Mouse (Mus musculus): ENCODE measurements at regions not wholly inside any gene's neighbourhood (a gene's known extent, or its start where the extent isn't known, plus 50 kb on each side); places are given as distances from the start of the nearest gene placed in this dataset.
"Not testable (repeated sequence)": the region's sequence is repeated elsewhere in the genome, so short reads cannot be mapped to it uniquely, and the experiment has no call there.

- Histone ChIP-seq H3K4me1 (replicated peaks; ENCODE audit: control insufficient read depth, insufficient read depth, low read length) (no peaks in the 10 kb centered on the region), H3K36me3 (ENCODE audit: control insufficient read depth, insufficient read depth, low read length) (no peaks in the 10 kb centered on the region), H3K4me3 (ENCODE audit: control insufficient read depth, insufficient read depth, low read length) (no peak overlapping the region), H3K27me3 (ENCODE audit: control insufficient read depth, insufficient read depth, low read length) (no peaks in the 10 kb centered on the region), H3K27ac (ENCODE audit: control insufficient read depth, insufficient read depth, low read length) (no peak overlapping the region)
- no peak for DNase-seq
- no peak for TF ChIP-seq POLR2A (IDR thresholded peaks at IDR 0.05; ENCODE audit: control insufficient read depth, extremely low read depth, insufficient read depth, low read length, poor library complexity)
- TF ChIP-seq CTCF (IDR thresholded peaks at IDR 0.05; ENCODE audit: borderline replicate concordance, control insufficient read depth, extremely low read depth, insufficient read depth, low read length, poor library complexity) = no peak
- WGBS = 62% methylated on average over 2 of the region's 2 CpGs
Measured at GRCm38 (mm10) chr16:50964395-50964794, 373.4 kb upstream of the Ccdc54 start.

DNA sequence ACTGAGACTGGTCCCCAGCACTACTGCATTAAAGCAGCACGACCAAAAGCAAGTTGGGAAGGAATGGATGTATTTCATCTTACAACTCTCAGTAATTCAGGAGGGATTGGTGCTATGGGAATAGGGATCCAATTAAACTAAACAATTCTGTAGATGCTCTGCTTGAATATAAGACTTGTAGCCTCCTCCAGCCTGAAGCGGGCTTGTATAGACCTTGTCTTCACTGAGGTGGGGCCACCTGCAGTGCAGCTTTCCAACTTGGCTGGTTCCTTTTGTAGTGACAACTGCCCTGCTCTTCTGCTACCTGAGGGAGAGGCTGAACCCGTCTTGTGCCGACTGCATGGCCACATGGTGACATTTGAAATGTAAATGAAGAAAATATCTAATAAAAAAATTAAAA is 353.1 kb upstream of the Ccdc54 start:
- H3K36me3 ChIP-seq (ENCODE audit: control insufficient read depth, insufficient read depth, low read length) = no peaks in the 10 kb centered on the region
- DNase-seq = no peak
- no peak overlapping the region for H3K27ac ChIP-seq (ENCODE audit: control insufficient read depth, insufficient read depth, low read length)
- TF ChIP-seq POLR2A (IDR thresholded peaks at IDR 0.05; ENCODE audit: control insufficient read depth, extremely low read depth, insufficient read depth, low read length, poor library complexity) = no peak
- no peak for TF ChIP-seq CTCF (IDR thresholded peaks at IDR 0.05; ENCODE audit: borderline replicate concordance, control insufficient read depth, extremely low read depth, insufficient read depth, low read length, poor library complexity)
- no peaks in the 10 kb centered on the region for H3K4me1 ChIP-seq (replicated peaks; ENCODE audit: control insufficient read depth, insufficient read depth, low read length)
- no peaks in the 10 kb centered on the region for H3K27me3 ChIP-seq (ENCODE audit: control insufficient read depth, insufficient read depth, low read length)
- 88% methylated on average over 4 of the region's 4 CpGs for WGBS
- H3K4me3 ChIP-seq (ENCODE audit: control insufficient read depth, insufficient read depth, low read length) = no peak overlapping the region

DNA sequence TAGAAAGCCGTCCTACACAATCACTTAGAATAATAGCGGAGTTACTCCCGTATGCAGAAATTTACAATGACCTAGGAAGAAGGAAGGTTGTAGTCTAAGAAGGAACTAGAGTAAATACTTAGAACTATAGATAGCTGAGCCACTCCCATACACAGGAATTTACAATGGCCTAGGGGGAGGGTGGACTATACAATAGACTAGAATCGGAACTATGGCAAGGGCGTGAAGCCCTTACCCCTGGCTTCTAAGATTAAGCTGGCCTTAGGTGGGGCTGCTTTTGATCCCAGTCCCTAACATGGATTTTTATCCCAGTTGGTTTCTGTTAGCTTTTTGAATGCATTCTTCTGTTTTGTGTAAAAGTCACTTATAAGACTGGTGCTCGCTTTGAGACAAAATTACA is 352.6 kb upstream of the Ccdc54 start:
- not testable (repeated sequence) for H3K27me3 ChIP-seq (ENCODE audit: control insufficient read depth, insufficient read depth, low read length); H3K4me1 ChIP-seq (replicated peaks; ENCODE audit: control insufficient read depth, insufficient read depth, low read length); H3K27ac ChIP-seq (ENCODE audit: control insufficient read depth, insufficient read depth, low read length); H3K36me3 ChIP-seq (ENCODE audit: control insufficient read depth, insufficient read depth, low read length); DNase-seq; H3K4me3 ChIP-seq (ENCODE audit: control insufficient read depth, insufficient read depth, low read length)
- 95% methylated on average over 6 of the region's 6 CpGs for WGBS

GRCm38 (mm10) chr16:50942291-50942690 is 351.3 kb upstream of the Ccdc54 start:
- Histone ChIP-seq H3K36me3 (ENCODE audit: control insufficient read depth, insufficient read depth, low read length) (no peaks in the 10 kb centered on the region), H3K4me3 (ENCODE audit: control insufficient read depth, insufficient read depth, low read length) (no peak overlapping the region)
- TF ChIP-seq CTCF (IDR thresholded peaks at IDR 0.05; ENCODE audit: borderline replicate concordance, control insufficient read depth, extremely low read depth, insufficient read depth, low read length, poor library complexity) = no peak
- no peak for TF ChIP-seq POLR2A (IDR thresholded peaks at IDR 0.05; ENCODE audit: control insufficient read depth, extremely low read depth, insufficient read depth, low read length, poor library complexity)

DNA sequence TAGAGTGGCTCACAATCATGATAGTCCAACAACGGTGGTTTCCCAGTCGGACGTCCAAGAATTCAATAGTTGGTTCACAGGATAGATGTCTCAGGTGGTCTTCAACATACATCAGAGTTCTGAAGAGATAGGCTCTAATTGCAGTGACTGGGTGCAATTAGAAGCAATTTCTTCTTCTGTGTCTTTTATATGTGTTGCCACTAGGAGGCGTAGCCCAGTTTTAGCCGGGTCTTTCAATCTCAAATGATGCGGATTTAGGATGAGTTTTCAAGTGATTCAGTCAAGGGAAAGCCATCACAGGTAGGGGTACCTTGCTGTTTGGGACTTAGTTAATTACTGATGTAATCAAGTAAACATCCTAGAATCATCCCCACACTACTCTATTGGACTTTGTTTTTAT is 348.4 kb upstream of the Ccdc54 start:
- no peak overlapping the region for H3K4me3 ChIP-seq (ENCODE audit: control insufficient read depth, insufficient read depth, low read length)
- no peak overlapping the region for H3K27ac ChIP-seq (ENCODE audit: control insufficient read depth, insufficient read depth, low read length)
- TF ChIP-seq POLR2A (IDR thresholded peaks at IDR 0.05; ENCODE audit: control insufficient read depth, extremely low read depth, insufficient read depth, low read length, poor library complexity) = no peak
- TF ChIP-seq CTCF (IDR thresholded peaks at IDR 0.05; ENCODE audit: borderline replicate concordance, control insufficient read depth, extremely low read depth, insufficient read depth, low read length, poor library complexity) = no peak
- no peaks in the 10 kb centered on the region for H3K27me3 ChIP-seq (ENCODE audit: control insufficient read depth, insufficient read depth, low read length)
- no peaks in the 10 kb centered on the region for H3K4me1 ChIP-seq (replicated peaks; ENCODE audit: control insufficient read depth, insufficient read depth, low read length)
- WGBS = 52% methylated on average over 6 of the region's 6 CpGs
- no peaks in the 10 kb centered on the region for H3K36me3 ChIP-seq (ENCODE audit: control insufficient read depth, insufficient read depth, low read length)
- DNase-seq = no peak

More at GRCm38 (mm10) chr16:50942291-50942690, 351.3 kb upstream of the Ccdc54 start:
- Histone ChIP-seq H3K27ac (ENCODE audit: control insufficient read depth, insufficient read depth, low read length) (no peak overlapping the region), H3K27me3 (ENCODE audit: control insufficient read depth, insufficient read depth, low read length) (no peaks in the 10 kb centered on the region), H3K4me1 (replicated peaks; ENCODE audit: control insufficient read depth, insufficient read depth, low read length) (no peaks in the 10 kb centered on the region)
- DNase-seq = no peak

- Histone ChIP-seq H3K27me3 (ENCODE audit: control insufficient read depth, insufficient read depth, low read length) (no peaks in the 10 kb centered on the region), H3K36me3 (ENCODE audit: control insufficient read depth, insufficient read depth, low read length) (no peaks in the 10 kb centered on the region), H3K27ac (ENCODE audit: control insufficient read depth, insufficient read depth, low read length) (no peak overlapping the region), H3K4me1 (replicated peaks; ENCODE audit: control insufficient read depth, insufficient read depth, low read length) (no peaks in the 10 kb centered on the region), H3K4me3 (ENCODE audit: control insufficient read depth, insufficient read depth, low read length) (no peak overlapping the region)
- no peak for DNase-seq
- 59% methylated on average over 2 of the region's 2 CpGs for WGBS
- no peak for TF ChIP-seq POLR2A (IDR thresholded peaks at IDR 0.05; ENCODE audit: control insufficient read depth, extremely low read depth, insufficient read depth, low read length, poor library complexity)
- no peak for TF ChIP-seq CTCF (IDR thresholded peaks at IDR 0.05; ENCODE audit: borderline replicate concordance, control insufficient read depth, extremely low read depth, insufficient read depth, low read length, poor library complexity)
Measured at GRCm38 (mm10) chr16:50907732-50908131, 316.8 kb upstream of the Ccdc54 start.

DNA sequence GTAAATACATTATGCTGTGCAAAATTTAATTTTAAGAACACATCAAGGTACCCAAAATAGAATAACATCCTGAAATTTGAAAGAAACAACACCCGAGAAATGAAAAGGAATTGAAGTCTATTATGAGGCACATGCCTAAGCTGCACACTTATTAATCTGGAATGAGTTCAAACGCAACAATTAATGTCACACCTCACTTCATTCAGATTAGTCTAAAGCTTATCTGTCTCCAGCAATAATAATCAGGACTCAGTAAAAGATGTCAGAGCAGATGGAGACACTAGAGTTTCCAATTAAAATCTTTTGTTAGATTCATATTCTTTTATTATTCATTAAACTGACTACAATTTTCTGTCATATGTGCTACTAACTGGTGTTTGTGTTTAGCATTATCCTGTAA is 308.2 kb upstream of the Ccdc54 start:
- no peaks in the 10 kb centered on the region for H3K27me3 ChIP-seq (ENCODE audit: control insufficient read depth, insufficient read depth, low read length)
- DNase-seq = no peak
- no peak overlapping the region for H3K27ac ChIP-seq (ENCODE audit: control insufficient read depth, insufficient read depth, low read length)
- H3K36me3 ChIP-seq (ENCODE audit: control insufficient read depth, insufficient read depth, low read length) = no peaks in the 10 kb centered on the region
- TF ChIP-seq CTCF (IDR thresholded peaks at IDR 0.05; ENCODE audit: borderline replicate concordance, control insufficient read depth, extremely low read depth, insufficient read depth, low read length, poor library complexity) (no peak), POLR2A (IDR thresholded peaks at IDR 0.05; ENCODE audit: control insufficient read depth, extremely low read depth, insufficient read depth, low read length, poor library complexity) (no peak)
- 95% methylated on average over 2 of the region's 2 CpGs for WGBS
- H3K4me3 ChIP-seq (ENCODE audit: control insufficient read depth, insufficient read depth, low read length) = no peak overlapping the region
- no peaks in the 10 kb centered on the region for H3K4me1 ChIP-seq (replicated peaks; ENCODE audit: control insufficient read depth, insufficient read depth, low read length)
